Mouse (Mus musculus): Measurements from ENCODE around the gene Inafm2.
A peak's percentile ranks its signal among the peaks of the same experiment; 100 is the strongest.

The Inafm2 gene

DNA sequence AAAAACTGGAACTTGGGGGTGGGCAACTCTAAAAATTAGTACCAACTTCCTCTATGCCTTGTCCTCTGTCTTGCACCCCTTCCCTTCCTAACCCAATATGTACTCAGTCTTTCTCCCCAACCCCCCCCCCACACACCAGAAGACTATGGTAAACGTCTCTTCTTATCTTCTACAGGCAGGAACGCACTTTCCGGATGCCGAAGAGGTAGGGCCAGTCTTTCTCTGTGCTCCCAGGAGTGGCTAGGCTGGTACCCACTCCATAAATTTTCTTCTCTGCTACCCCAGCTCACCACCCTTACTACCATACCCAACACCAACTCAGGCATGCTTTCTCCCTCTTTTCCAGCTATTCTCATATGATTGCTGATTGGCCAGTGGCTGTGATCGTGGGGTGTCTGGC is 41.0 kb downstream of the Inafm2 start:
- DNase-seq, result no peak

- DNase-seq, result no peak
Observed at GRCm38 (mm10) chr2:118789501-118789900, 43.9 kb downstream of the Inafm2 start.

DNA sequence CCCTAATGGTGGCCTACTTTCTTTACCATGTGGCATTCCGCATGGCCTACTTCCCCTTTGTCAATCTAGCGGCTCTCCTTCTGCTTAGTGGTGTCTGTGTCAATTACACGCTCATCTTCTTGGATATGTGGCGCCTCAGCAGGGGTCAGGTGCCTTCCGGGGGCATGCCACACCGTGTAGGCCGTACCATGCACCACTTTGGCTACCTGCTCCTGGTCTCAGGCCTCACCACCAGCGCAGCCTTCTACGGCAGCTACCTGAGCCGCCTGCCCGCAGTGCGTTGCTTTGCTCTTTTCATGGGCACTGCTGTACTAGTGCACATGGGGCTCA is 44.6 kb downstream of the Inafm2 start:
- no peak for DNase-seq

GRCm38 (mm10) chr2:118790551-118791525 is 45.3 kb downstream of the Inafm2 start:
- peak; percentile 88 for DNase-seq

- no peak for DNase-seq
Observed at GRCm38 (mm10) chr2:118791591-118792258, 46.2 kb downstream of the Inafm2 start.

DNA sequence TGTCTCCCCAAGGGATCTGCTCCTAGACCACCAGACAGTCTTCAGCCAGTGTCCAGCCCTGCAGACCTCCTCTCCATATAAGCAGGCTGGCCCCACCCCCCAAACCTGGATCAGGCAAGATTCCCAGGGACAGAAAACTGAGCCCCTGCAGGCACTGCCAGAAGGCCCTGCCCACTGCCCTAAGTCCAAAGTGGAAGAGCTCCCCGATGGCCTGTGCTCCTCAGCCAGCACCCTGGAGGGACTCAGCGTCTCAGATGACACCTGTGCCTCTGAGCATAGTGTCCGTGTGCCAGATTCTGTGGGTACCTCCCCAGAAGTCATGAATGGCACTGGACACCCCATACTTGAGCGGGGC is 46.7 kb downstream of the Inafm2 start:
- DNase-seq, result no peak

- no peak for DNase-seq
Observed at GRCm38 (mm10) chr2:118793636-118794035, 48.1 kb downstream of the Inafm2 start.

Data from lung, postnatal 36 days (tissue).